Mouse (Mus musculus) lung, embryonic 14.5 days (tissue): Measurements from ENCODE around the gene B3gat2. TPM values are rescaled to one million over a fixed set of nuclear protein-coding genes. Genes with fewer than 3 reads are reported as not detected.

ENCODE experiments used
- ATAC-seq: fragments of 200-750 bp; cut with Nextera tagmentation; 2 replicates; pipeline ENCODE4 v1.8.0; 2017; ENCODE audit warnings: mild to moderate bottlenecking, moderate TSS enrichment, moderate library complexity; ENCODE audit not compliant: insufficient read depth
- DNase-seq: peaks from one replicate; pipeline ENCODE4 v3.0.0-alpha.2; 2015
- H3K27ac ChIP-seq: fragments of 300-500 bp; sonication (generic); 2 replicates; pipeline ENCODE4 v1.5.1; 2014; ENCODE audit warnings: low read depth, mild to moderate bottlenecking, moderate library complexity
- H3K27me3 ChIP-seq: fragments of 300-500 bp; sonication (generic); 2 replicates; pipeline ENCODE4 v1.6.1; 2014; ENCODE audit warnings: low read length, control low read depth; ENCODE audit not compliant: insufficient read depth
- H3K36me3 ChIP-seq: fragments of 300-500 bp; sonication (generic); 2 replicates; pipeline ENCODE4 v1.6.1; 2014; ENCODE audit warnings: control low read depth; ENCODE audit not compliant: insufficient read depth
- H3K4me1 ChIP-seq: fragments of 300-500 bp; sonication (generic); 2 replicates; pipeline ENCODE4 v1.6.1; 2014; ENCODE audit warnings: antibody characterized with exemption, control low read depth; ENCODE audit not compliant: insufficient read depth
- H3K4me2 ChIP-seq: fragments of 300-500 bp; sonication (generic); 2 replicates; pipeline ENCODE4 v1.6.1; 2014; ENCODE audit warnings: mild to moderate bottlenecking
- H3K4me3 ChIP-seq: fragments of 300-500 bp; sonication (generic); 2 replicates; pipeline ENCODE4 v1.5.1; 2014; ENCODE audit warnings: low read depth, low read length
- H3K9ac ChIP-seq: fragments of 300-500 bp; sonication (generic); 2 replicates; pipeline ENCODE4 v1.6.1; 2014
- H3K9me3 ChIP-seq: fragments of 300-500 bp; sonication (generic); 2 replicates; pipeline ENCODE4 v1.6.1; 2016; ENCODE audit warnings: low read depth, low read length, control low read depth
- CTCF ChIP-seq: IDR thresholded peaks from 2 replicates; pipeline ENCODE4 v1.5.1; 2016; ENCODE audit warnings: antibody characterized with exemption, low read depth
- WGBS: fragments of 180-500 bp; shearing (Covaris S2); extraction: QIAGEN DNeasy Blood & Tissue Kit; methylation state at CpG from one replicate; pipeline ENCODE4 v1.1.7; 2014; 5-methylcytosine and 5-hydroxymethylcytosine counted together
- polyA plus RNA-seq: library from polyadenylated mRNA; unstranded; fragments of >200 nt; fragmentation: Nextera tagmentation; extraction: Ambion mirVana; gene quantifications from 2 replicates; pipeline ENCODE4 v1.2.1, GENCODE M21; 2014

Gene B3gat2
- polyA plus RNA-seq, 1 experiment from 2014 or later, result 0.22 TPM

- DNase-seq (no peak), ATAC-seq (no peak)
- no peaks in the 10 kb centered on the region for H3K27me3 ChIP-seq
- no peak overlapping the region for H3K9ac ChIP-seq
- no peak overlapping the region for H3K4me3 ChIP-seq
- no peaks in the 10 kb centered on the region for H3K4me1 ChIP-seq
- 20% methylated on average over 1 of the region's 1 CpGs for WGBS
- H3K4me2 ChIP-seq, result no peak overlapping the region
- no peaks in the 10 kb centered on the region for H3K36me3 ChIP-seq
- H3K27ac ChIP-seq, result no peak overlapping the region
- H3K9me3 ChIP-seq, result no peaks in the 10 kb centered on the region
- TF ChIP-seq CTCF, result no peak
These were observed 130.5 kb downstream of the B3gat2 start for GRCm38 (mm10) chr1:23892072-23892471.

Other genes with a start within 250 kb of the B3gat2 start
- 47.4 and 50.2 TPM in 2 replicates for gene Smap1, start 160.6 kb downstream of the B3gat2 start, polyA plus RNA-seq
- 72.1 and 82.7 TPM in 2 replicates for gene Sdhaf4, start 243.9 kb downstream of the B3gat2 start, polyA plus RNA-seq